In the genomic region with DNA sequence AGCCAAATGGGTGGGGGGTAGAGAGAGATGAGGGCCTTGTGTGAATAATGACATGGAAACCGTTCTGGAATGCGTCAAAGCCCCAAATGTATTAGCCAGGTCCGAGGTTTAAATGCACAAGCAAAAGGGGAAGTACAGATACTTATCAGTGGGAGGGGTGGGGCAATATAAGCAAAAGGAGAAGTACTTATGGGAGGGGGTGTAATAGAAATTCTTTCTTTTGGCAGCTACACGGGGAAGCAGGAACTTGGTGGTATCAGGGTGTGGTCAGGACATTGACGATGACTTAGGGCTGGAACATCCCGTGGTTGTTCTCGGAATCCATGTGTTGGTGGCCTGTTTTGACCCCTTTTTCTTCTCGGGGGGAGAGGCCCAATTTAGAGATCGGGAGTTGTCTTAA, we compare ENCODE assay signal across 14 mouse cellular contexts. TPM values are rescaled to one million over a fixed set of nuclear protein-coding genes. Genes with fewer than 3 reads are reported as not detected.
"Had no signal": no experiment of that assay in that cellular context is flagged by ENCODE, and none has a peak within 500 bp of the region (broad histone marks: within the 10 kb centered on the region; RNA-seq: fewer than 3 reads in every experiment).

No protein-coding gene starts in this region.

RNA-seq across cellular contexts. Expression of a gene that starts 1.0 kb away (rescaled TPM):
- total RNA-seq: neutrophil, adult 5-6 weeks had no signal
- polyA plus RNA-seq: neural tube, embryonic 13.5 days; neural tube, embryonic 14.5 days; neural tube, embryonic 15.5 days; small intestine, adult 2 months; spleen, adult 2 months; stomach, embryonic 14.5 days; stomach, embryonic 15.5 days; stomach, embryonic 16.5 days; stomach, postnatal 0 days; testis, adult 2 months; thymus, adult 2 months; thymus, postnatal 0 days; urinary bladder, adult 2 months had no signal

RNA-seq across cellular contexts. Expression of a gene that starts 11.1 kb away (rescaled TPM):
- total RNA-seq: neutrophil, adult 5-6 weeks had no signal
- polyA plus RNA-seq: neural tube, embryonic 13.5 days; neural tube, embryonic 14.5 days; neural tube, embryonic 15.5 days; small intestine, adult 2 months; spleen, adult 2 months; stomach, embryonic 14.5 days; stomach, embryonic 15.5 days; stomach, embryonic 16.5 days; stomach, postnatal 0 days; testis, adult 2 months; thymus, adult 2 months; thymus, postnatal 0 days; urinary bladder, adult 2 months had no signal

RNA-seq across cellular contexts. Expression of a gene that starts 15.1 kb away (rescaled TPM):
- total RNA-seq: neutrophil, adult 5-6 weeks had no signal
- polyA plus RNA-seq: neural tube, embryonic 13.5 days; neural tube, embryonic 14.5 days; neural tube, embryonic 15.5 days; small intestine, adult 2 months; spleen, adult 2 months; stomach, embryonic 14.5 days; stomach, embryonic 15.5 days; stomach, embryonic 16.5 days; stomach, postnatal 0 days; testis, adult 2 months; thymus, adult 2 months; thymus, postnatal 0 days; urinary bladder, adult 2 months had no signal

RNA-seq across cellular contexts. Expression of a gene that starts 30.5 kb away (rescaled TPM):
- total RNA-seq: neutrophil, adult 5-6 weeks had no signal
- polyA plus RNA-seq: neural tube, embryonic 13.5 days; neural tube, embryonic 14.5 days; neural tube, embryonic 15.5 days; small intestine, adult 2 months; spleen, adult 2 months; stomach, embryonic 14.5 days; stomach, embryonic 15.5 days; stomach, embryonic 16.5 days; stomach, postnatal 0 days; testis, adult 2 months; thymus, adult 2 months; thymus, postnatal 0 days; urinary bladder, adult 2 months had no signal

RNA-seq across cellular contexts. Expression of a gene that starts 43.4 kb away (rescaled TPM):
- total RNA-seq: neutrophil, adult 5-6 weeks had no signal
- polyA plus RNA-seq: neural tube, embryonic 13.5 days; neural tube, embryonic 14.5 days; neural tube, embryonic 15.5 days; small intestine, adult 2 months; spleen, adult 2 months; stomach, embryonic 14.5 days; stomach, embryonic 15.5 days; stomach, embryonic 16.5 days; stomach, postnatal 0 days; testis, adult 2 months; thymus, adult 2 months; thymus, postnatal 0 days; urinary bladder, adult 2 months had no signal
